Mouse (Mus musculus) embryonic facial prominence, embryonic 12.5 days (tissue): ENCODE results near the gene Bahd1. TPM values are rescaled to one million over a fixed set of nuclear protein-coding genes. Genes with fewer than 3 reads are reported as not detected.

Source experiments
- ATAC-seq: fragments of 200-750 bp; cut with Nextera tagmentation; 2 replicates; pipeline ENCODE4 v1.8.0; 2017; ENCODE audit not compliant: insufficient number of reproducible peaks, insufficient read depth, low FRiP score, low TSS enrichment
- H3K27ac ChIP-seq: fragments of 300-500 bp; sonication (generic); 2 replicates; pipeline ENCODE4 v1.5.1; 2016; ENCODE audit warnings: mild to moderate bottlenecking
- H3K27me3 ChIP-seq: fragments of 300-500 bp; sonication (generic); 2 replicates; pipeline ENCODE4 v1.6.1; 2016; ENCODE audit warnings: mild to moderate bottlenecking, moderate library complexity
- H3K36me3 ChIP-seq: fragments of 300-500 bp; sonication (generic); 2 replicates; pipeline ENCODE4 v1.6.1; 2016; ENCODE audit warnings: mild to moderate bottlenecking
- H3K4me1 ChIP-seq: fragments of 300-500 bp; sonication (generic); 2 replicates; pipeline ENCODE4 v1.6.1; 2016
- H3K4me2 ChIP-seq: fragments of 300-500 bp; sonication (generic); replicated peaks from 2 replicates; pipeline ENCODE4 v1.6.1; 2016; ENCODE audit warnings: mild to moderate bottlenecking, moderate library complexity
- H3K4me3 ChIP-seq: fragments of 300-500 bp; sonication (generic); 2 replicates; pipeline ENCODE4 v1.5.1; 2016; ENCODE audit warnings: mild to moderate bottlenecking
- H3K9ac ChIP-seq: fragments of 300-500 bp; sonication (generic); 2 replicates; pipeline ENCODE4 v1.6.1; 2016; ENCODE audit warnings: mild to moderate bottlenecking, moderate library complexity
- H3K9me3 ChIP-seq: fragments of 300-500 bp; sonication (generic); 2 replicates; pipeline ENCODE4 v1.6.1; 2016; ENCODE audit warnings: mild to moderate bottlenecking, moderate library complexity
- WGBS: fragments of 180-500 bp; shearing (Covaris S2); methylation state at CpG from one replicate; pipeline ENCODE4 v1.1.7; 2016; 5-methylcytosine and 5-hydroxymethylcytosine counted together
- polyA plus RNA-seq: library from polyadenylated mRNA; unstranded; fragments of >200 nt; fragmentation: Nextera tagmentation; extraction: Ambion mirVana; gene quantifications from 2 replicates; pipeline ENCODE4 v1.2.1, GENCODE M21; 2016

The Bahd1 gene
- polyA plus RNA-seq, 1 experiment from 2014 or later, result 4.1 TPM

DNA sequence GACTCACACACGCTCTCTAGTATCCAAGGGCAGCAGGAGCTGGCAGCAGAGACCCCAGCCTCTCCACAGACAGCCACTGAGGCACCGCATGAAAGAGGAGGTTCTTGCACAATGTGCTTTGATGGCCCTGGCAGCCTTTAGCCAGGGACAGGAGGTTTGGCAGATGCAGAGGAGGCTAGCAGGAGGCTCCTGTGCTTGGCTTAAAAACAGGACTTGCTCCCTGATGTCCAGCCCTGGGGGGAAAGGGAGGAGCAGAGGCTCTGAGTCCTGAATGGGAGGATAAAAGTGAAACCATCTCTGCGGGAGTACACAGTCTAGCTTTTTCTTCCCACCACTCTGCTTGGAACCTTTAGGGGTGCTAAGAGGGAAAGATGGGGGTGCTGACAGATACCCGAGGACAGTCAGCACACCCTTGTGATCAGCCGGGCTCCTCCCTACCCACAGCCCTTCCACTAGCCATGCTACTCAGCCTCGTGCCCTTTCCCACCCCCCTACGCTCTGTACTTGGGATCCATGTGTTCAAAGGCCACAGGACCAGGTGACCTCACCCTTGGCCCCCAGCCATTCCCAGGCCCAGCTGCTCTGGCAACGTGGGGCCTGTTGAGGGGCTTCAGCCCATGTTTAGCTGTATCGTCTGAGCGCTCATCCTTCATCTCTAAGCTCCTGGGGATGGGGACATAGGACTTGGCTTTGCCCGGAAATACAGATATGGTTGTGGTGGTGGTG lies 13.5 kb downstream of the Bahd1 start:
- no peak for ATAC-seq
- peaks cover 20% of the 10 kb centered on the region for H3K4me1 ChIP-seq
- no peaks in the 10 kb centered on the region for H3K9me3 ChIP-seq
- H3K9ac ChIP-seq, result no peak overlapping the region
- H3K4me2 ChIP-seq, result no peak overlapping the region
- WGBS, result 48% methylated on average over 11 of the region's 11 CpGs
- no peaks in the 10 kb centered on the region for H3K27me3 ChIP-seq
- H3K27ac ChIP-seq, result no peak overlapping the region
- no peak overlapping the region for H3K4me3 ChIP-seq
- peaks cover 7% of the 10 kb centered on the region; the same call in 1 of the 2 replicates for H3K36me3 ChIP-seq

DNA sequence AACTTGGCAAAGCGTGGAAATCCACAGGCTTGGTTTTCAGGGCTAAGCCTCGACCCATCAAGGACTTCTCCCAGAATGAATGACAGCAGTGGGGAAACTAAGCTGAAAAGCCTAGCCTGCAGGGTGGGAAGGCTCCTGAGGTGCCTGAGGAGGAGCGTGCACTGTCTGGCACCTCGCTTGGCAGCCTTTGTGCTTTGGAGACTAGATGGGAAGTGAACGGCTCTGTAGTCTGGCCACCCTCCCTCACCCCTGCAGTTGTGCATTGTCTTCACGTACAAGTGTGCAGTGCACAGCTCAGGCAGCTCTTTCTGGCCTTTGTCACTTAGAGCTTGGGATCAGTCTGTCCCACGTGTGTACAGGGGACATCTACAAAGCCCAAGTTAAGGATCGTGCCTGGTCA lies 14.5 kb downstream of the Bahd1 start:
- Histone ChIP-seq H3K4me3 (no peak overlapping the region), H3K4me1 (peaks cover 20% of the 10 kb centered on the region), H3K27me3 (no peaks in the 10 kb centered on the region), H3K9ac (no peak overlapping the region), H3K9me3 (no peaks in the 10 kb centered on the region), H3K4me2 (no peak overlapping the region), H3K27ac (no peak overlapping the region), H3K36me3 (peaks cover 12% of the 10 kb centered on the region; the same call in 1 of the 2 replicates)
- ATAC-seq, result no peak
- WGBS, result 55% methylated on average over 8 of the region's 8 CpGs

DNA sequence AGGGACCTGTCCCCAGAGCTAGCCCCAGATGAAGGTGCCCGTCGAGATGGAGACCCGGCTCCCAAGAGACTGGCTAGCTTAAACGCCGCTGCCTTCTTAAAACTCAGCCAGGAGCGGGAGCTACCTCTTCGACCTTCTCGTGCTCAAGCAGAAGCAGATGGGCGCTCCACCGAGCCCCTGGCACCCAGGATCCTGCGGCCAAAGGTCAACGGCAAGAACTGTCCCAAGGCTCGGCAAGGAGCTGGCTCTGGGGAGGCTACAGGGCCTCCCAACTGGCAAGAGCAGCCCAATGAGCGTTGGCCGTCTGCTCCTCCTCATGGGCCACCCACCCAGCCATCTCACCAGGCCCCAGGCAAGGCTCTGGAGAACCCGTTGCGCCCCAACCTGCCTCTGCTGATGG lies 16.3 kb downstream of the Bahd1 start:
- 87% methylated on average over 17 of the region's 17 CpGs for WGBS
- no peak overlapping the region for H3K27ac ChIP-seq
- H3K27me3 ChIP-seq, result no peaks in the 10 kb centered on the region
- peaks cover 21% of the 10 kb centered on the region for H3K36me3 ChIP-seq
- H3K9me3 ChIP-seq, result no peaks in the 10 kb centered on the region
- H3K4me2 ChIP-seq, result no peak overlapping the region
- H3K4me3 ChIP-seq, result no peak overlapping the region
- H3K4me1 ChIP-seq, result peaks cover 20% of the 10 kb centered on the region
- ATAC-seq, result no peak
- no peak overlapping the region for H3K9ac ChIP-seq

DNA sequence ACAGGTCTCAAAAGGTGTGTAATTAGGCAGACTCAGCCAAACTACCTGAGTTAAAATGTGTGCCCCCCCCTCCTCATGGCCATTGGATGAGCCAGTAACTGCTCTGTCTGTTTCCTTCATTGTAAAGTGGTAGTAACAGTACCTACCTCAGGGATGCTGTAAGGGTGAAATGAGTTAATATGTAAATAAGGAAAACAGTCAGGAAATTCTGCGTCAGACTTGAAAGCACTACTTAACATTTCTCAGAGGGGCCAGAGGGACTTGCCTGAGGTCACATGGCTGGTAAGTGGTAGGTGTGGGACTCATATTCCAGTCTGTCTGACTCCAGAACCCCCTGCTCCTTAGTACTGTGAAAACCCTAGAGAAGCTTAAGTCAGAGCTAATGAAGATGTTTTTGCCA lies 18.4 kb downstream of the Bahd1 start:
- WGBS, result 43% methylated on average over 1 of the region's 1 CpGs
- Histone ChIP-seq H3K27me3 (no peaks in the 10 kb centered on the region), H3K36me3 (peaks cover 30% of the 10 kb centered on the region)

DNA sequence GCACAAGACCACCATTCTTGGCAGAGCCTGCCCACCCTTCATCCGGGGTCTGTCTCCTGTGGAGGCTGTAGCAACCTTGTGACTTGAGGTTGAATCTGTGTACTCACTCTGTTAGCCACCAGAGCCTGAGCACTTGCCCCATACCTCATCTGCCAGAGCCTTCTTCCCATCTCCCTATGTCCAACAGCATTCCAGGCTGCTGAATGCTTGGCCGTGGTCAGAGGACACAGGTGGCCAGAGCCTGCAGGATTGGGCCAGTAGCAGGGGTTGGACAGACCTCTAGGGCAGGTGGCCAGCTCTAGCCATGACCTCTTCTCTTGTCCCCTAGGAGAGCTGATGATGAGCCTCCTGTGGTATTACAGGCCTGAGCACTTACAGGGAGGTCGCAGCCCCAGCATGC lies 20.3 kb downstream of the Bahd1 start:
- Histone ChIP-seq H3K27me3 (no peaks in the 10 kb centered on the region), H3K36me3 (peaks cover 30% of the 10 kb centered on the region), H3K9ac (no peak overlapping the region), H3K4me3 (no peak overlapping the region), H3K4me2 (no peak overlapping the region), H3K27ac (no peak overlapping the region), H3K9me3 (no peaks in the 10 kb centered on the region), H3K4me1 (no peaks in the 10 kb centered on the region)
- no peak for ATAC-seq
- 88% methylated on average over 3 of the region's 3 CpGs for WGBS

More for the DNA sequence above, 18.4 kb downstream of the Bahd1 start:
- Histone ChIP-seq H3K9ac (no peak overlapping the region), H3K4me2 (no peak overlapping the region), H3K9me3 (no peaks in the 10 kb centered on the region), H3K4me3 (no peak overlapping the region), H3K4me1 (peaks cover 11% of the 10 kb centered on the region), H3K27ac (no peak overlapping the region)
- ATAC-seq, result no peak

DNA sequence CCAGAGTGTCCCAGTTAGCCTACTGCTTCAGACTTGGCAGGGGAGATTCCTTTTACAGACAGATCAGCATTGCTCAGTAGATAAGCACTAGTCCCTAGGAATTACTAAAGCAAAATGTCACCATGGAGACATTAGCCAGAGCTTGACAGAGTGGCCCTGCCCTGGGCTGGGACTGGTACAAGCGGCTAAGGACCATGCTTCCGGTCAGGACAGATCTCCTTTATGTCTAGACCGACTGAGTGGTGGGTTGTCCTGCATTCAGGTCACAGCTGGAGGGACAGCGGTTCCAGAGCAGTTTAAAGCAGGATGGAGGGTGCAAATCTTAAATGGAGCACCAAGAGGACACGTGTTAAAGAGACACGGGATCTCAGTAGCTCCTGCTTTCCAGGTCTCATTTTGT lies 25.8 kb downstream of the Bahd1 start:
- peak; percentile 4; the same call in 1 of the 2 replicates for ATAC-seq
- H3K4me3 ChIP-seq, result peak overlapping the region; percentile 76
- under 1% methylated on average over 6 of the region's 6 CpGs for WGBS
- H3K9ac ChIP-seq, result peak overlapping the region; percentile 91
- peaks cover 26% of the 10 kb centered on the region for H3K4me1 ChIP-seq
- no peaks in the 10 kb centered on the region for H3K27me3 ChIP-seq
- no peak overlapping the region; the same call in 1 of the 2 replicates for H3K27ac ChIP-seq
- H3K36me3 ChIP-seq, result peaks cover 8% of the 10 kb centered on the region
- H3K9me3 ChIP-seq, result no peaks in the 10 kb centered on the region
- peak overlapping the region; percentile 70 for H3K4me2 ChIP-seq

DNA sequence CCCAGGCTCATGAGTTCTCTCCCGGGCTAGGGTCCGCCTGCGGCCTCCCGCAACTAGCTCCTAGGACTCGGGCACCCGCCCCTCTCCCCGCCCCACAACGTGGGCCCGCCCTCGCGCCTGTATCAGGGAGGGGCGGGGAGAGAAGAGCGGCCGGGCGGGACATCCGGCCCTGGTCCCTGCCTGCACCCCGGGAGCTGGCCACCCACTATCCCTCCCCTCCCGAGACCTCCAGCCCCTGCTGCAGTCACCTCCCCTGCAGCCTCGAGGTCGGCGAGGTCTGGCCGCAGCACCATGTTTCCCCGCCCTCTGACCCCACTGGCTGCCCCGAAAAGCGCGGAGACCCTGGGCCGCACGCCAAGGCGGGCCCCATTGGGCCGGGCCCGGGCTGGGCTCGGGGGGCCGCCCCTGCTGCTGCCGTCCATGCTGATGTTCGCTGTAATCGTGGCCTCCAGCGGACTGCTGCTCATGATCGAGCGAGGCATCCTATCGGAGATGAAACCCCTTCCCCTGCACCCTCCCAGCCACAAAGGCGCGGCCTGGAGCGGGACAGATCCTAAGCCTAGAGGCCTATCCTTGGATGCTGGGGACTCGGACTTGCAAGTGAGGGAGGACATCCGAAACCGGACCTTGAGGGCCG lies 26.3 kb downstream of the Bahd1 start, which contains the start of gene Chst14:
Gene Chst14, plus strand, starts transcription at position 136 of the 637 bp plus-strand sequence.
- Histone ChIP-seq H3K4me2 (peak within 1 kb of the TSS; percentile 70), H3K9ac (peak within 1 kb of the TSS; percentile 91), H3K27me3 (no peaks in the 10 kb centered on the region), H3K4me1 (peaks cover 26% of the 10 kb centered on the region), H3K9me3 (no peaks in the 10 kb centered on the region), H3K36me3 (peaks cover 8% of the 10 kb centered on the region), H3K27ac (peak within 1 kb of the TSS; percentile 77), H3K4me3 (peak within 1 kb of the TSS; percentile 76)
- WGBS, result 1% methylated on average over 41 of the region's 47 CpGs
- ATAC-seq, result peak; percentile 83

DNA sequence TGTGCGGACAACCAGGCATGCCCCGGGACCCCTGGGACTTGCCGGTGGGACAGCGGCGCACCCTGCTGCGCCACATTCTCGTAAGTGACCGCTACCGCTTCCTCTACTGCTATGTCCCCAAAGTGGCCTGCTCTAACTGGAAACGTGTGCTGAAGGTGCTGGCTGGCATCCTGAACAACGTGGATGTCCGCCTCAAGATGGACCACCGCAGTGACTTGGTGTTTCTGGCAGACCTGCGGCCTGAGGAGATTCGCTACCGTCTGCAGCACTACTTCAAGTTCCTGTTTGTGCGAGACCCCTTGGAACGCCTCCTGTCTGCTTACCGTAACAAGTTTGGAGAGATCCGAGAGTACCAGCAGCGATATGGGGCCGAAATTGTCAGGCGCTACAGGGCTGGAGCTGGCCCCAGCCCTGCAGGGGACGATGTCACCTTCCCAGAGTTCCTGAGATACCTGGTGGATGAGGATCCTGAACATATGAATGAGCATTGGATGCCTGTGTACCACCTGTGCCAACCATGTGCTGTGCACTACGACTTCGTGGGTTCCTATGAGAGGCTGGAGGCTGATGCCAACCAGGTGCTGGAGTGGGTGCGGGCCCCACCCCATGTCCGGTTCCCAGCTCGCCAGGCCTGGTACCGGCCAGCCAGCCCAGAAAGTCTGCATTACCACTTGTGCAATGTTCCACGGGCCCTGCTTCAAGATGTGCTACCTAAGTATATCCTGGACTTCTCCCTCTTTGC lies 27.0 kb downstream of the Bahd1 start:
- peak overlapping the region; percentile 91 for H3K9ac ChIP-seq
- no peaks in the 10 kb centered on the region for H3K27me3 ChIP-seq
- 0 out of 2 replicates have a peak, but pooled peaks have one; percentile 1 for ATAC-seq
- WGBS, result 25% methylated on average over 31 of the region's 31 CpGs
- peaks cover 8% of the 10 kb centered on the region for H3K36me3 ChIP-seq
- H3K4me3 ChIP-seq, result peak overlapping the region; percentile 76
- 0 out of 2 replicates have a peak overlapping the region, but pooled peaks have one; percentile 77 for H3K27ac ChIP-seq
- H3K4me2 ChIP-seq, result peak overlapping the region; percentile 70
- H3K9me3 ChIP-seq, result no peaks in the 10 kb centered on the region
- H3K4me1 ChIP-seq, result peaks cover 26% of the 10 kb centered on the region

DNA sequence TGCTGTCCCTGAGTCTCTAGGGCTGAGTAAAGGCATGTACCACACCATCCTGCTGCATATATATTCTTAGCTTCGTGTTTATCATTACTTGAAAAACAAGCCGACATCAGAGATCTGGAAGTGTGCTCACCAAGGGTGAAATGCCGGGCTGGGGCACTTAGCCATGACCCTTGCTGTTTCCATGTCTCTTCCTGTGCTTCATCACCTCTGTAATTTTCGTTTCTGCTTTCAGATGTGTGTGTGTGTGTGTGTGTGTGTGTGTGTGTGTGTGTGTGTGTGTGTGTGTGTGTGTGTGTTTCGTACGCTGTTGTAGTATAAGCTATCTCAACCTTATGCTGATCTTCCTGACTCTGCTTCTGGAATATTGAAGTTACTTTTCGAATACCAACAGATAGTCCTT lies 41.2 kb downstream of the Bahd1 start:
- ATAC-seq, result no peak

DNA sequence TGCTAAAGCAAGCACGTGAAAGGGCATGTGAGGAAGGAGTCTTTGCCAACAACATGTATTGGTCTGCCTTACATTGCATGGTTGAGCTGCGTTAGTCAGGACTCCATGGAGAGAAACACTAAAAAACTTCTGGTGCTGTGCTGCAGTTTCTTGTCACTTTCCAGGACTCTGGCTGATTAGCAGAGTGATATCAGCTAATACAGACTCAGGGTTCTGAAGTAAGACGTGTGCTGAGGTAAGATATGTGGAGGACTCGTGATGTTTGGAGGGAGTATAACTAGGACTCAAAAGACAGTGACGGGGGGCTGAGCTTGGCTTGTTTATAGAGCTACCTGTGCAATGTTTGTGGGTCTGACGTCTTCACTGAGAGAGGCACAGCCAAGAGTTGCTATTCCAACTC lies 43.1 kb downstream of the Bahd1 start:
- Histone ChIP-seq H3K9me3 (no peaks in the 10 kb centered on the region), H3K36me3 (no peaks in the 10 kb centered on the region), H3K9ac (no peak overlapping the region), H3K27me3 (no peaks in the 10 kb centered on the region), H3K4me2 (no peak overlapping the region), H3K4me3 (no peak overlapping the region), H3K27ac (no peak overlapping the region), H3K4me1 (0 out of 2 replicates have a peak, but pooled peaks cover 4% of the 10 kb centered on the region)
- ATAC-seq, result no peak
- WGBS, result 89% methylated on average over 6 of the region's 6 CpGs

More for the DNA sequence above, 41.2 kb downstream of the Bahd1 start:
- no peak overlapping the region for H3K9ac ChIP-seq
- H3K4me3 ChIP-seq, result no peak overlapping the region
- 81% methylated on average over 7 of the region's 7 CpGs for WGBS
- no peak overlapping the region for H3K4me2 ChIP-seq
- no peak overlapping the region for H3K27ac ChIP-seq
- no peaks in the 10 kb centered on the region for H3K36me3 ChIP-seq
- 0 out of 2 replicates have a peak, but pooled peaks cover 4% of the 10 kb centered on the region for H3K4me1 ChIP-seq
- no peaks in the 10 kb centered on the region for H3K27me3 ChIP-seq
- no peaks in the 10 kb centered on the region for H3K9me3 ChIP-seq

DNA sequence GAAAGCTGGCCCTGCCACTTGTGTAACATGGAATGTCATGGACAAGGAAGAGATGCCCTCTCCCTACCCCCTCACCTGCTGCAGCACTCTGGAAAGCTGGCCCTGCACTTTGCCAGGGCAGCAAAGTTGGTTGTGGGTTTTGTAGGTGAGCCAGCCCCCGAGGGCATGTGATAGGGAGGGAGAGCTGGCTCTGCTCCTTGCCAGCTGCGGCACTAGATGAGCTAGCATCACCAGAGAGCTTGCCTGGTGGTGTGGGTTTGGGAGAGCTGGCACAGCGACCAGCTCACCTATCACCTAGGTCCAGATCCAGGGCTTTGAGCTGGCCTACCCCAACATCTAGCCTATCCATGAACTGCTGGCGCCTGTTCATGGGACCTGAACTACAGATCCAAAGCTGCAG lies 48.6 kb downstream of the Bahd1 start:
- no peak for ATAC-seq
- no peaks in the 10 kb centered on the region for H3K9me3 ChIP-seq
- no peak overlapping the region for H3K4me3 ChIP-seq
- H3K4me1 ChIP-seq, result 0 out of 2 replicates have a peak, but pooled peaks cover 4% of the 10 kb centered on the region
- H3K36me3 ChIP-seq, result no peaks in the 10 kb centered on the region
- H3K27me3 ChIP-seq, result no peaks in the 10 kb centered on the region
- 0 out of 2 replicates have a peak overlapping the region, but pooled peaks have one; percentile 7 for H3K9ac ChIP-seq
- H3K4me2 ChIP-seq, result no peak overlapping the region
- WGBS, result 86% methylated on average over 4 of the region's 4 CpGs
- no peak overlapping the region for H3K27ac ChIP-seq
